Mouse (Mus musculus): ENCODE data around the gene Mrfap1. TPM values are rescaled to one million over a fixed set of nuclear protein-coding genes. Genes with fewer than 3 reads are reported as not detected.

Gene Mrfap1
- polyA plus RNA-seq, 1 experiment from 2014 or later = 279 TPM

- Histone ChIP-seq H3K4me3 (no peak overlapping the region), H3K9ac (no peak overlapping the region)
Measured at GRCm38 (mm10) chr5:36779512-36779911, 17.1 kb downstream of the Mrfap1 start.

GRCm38 (mm10) chr5:36778901-36779300, 17.7 kb downstream of the Mrfap1 start:
- Histone ChIP-seq H3K4me2 (no peak overlapping the region), H3K27ac (replicated peaks) (no peak overlapping the region), H3K4me3 (no peak overlapping the region), H3K36me3 (no peaks in the 10 kb centered on the region), H3K27me3 (replicated peaks) (no peaks in the 10 kb centered on the region), H3K9me3 (peaks cover 12% of the 10 kb centered on the region), H3K9ac (no peak overlapping the region), H3K4me1 (peaks cover 14% of the 10 kb centered on the region)
- no peak for ATAC-seq (ENCODE audit: extremely low read depth, insufficient number of reproducible peaks, low FRiP score, low TSS enrichment)
- WGBS = 83% methylated on average over 1 of the region's 2 CpGs

More at GRCm38 (mm10) chr5:36779512-36779911, 17.1 kb downstream of the Mrfap1 start:
- H3K27ac ChIP-seq (replicated peaks) = no peak overlapping the region
- H3K4me1 ChIP-seq = peaks cover 14% of the 10 kb centered on the region
- no peaks in the 10 kb centered on the region for H3K36me3 ChIP-seq
- 65% methylated on average over 2 of the region's 2 CpGs for WGBS
- no peaks in the 10 kb centered on the region for H3K27me3 ChIP-seq (replicated peaks)
- H3K9me3 ChIP-seq = peaks cover 13% of the 10 kb centered on the region
- ATAC-seq (ENCODE audit: extremely low read depth, insufficient number of reproducible peaks, low FRiP score, low TSS enrichment) = no peak
- no peak overlapping the region for H3K4me2 ChIP-seq

- peaks cover 14% of the 10 kb centered on the region for H3K4me1 ChIP-seq
- no peaks in the 10 kb centered on the region for H3K36me3 ChIP-seq
- H3K4me3 ChIP-seq = no peak overlapping the region
- no peaks in the 10 kb centered on the region for H3K27me3 ChIP-seq (replicated peaks)
- no peak overlapping the region for H3K4me2 ChIP-seq
- peaks cover 12% of the 10 kb centered on the region for H3K9me3 ChIP-seq
- no peak overlapping the region for H3K27ac ChIP-seq (replicated peaks)
- no peak overlapping the region for H3K9ac ChIP-seq
- WGBS = 7% methylated on average over 2 of the region's 2 CpGs
- no peak for ATAC-seq (ENCODE audit: extremely low read depth, insufficient number of reproducible peaks, low FRiP score, low TSS enrichment)
Measured at GRCm38 (mm10) chr5:36777186-36777585, 19.4 kb downstream of the Mrfap1 start.

GRCm38 (mm10) chr5:36776021-36776575, 20.5 kb downstream of the Mrfap1 start:
- no peaks in the 10 kb centered on the region for H3K36me3 ChIP-seq
- no peaks in the 10 kb centered on the region for H3K27me3 ChIP-seq (replicated peaks)
- no peak overlapping the region for H3K9ac ChIP-seq
- no peak for ATAC-seq (ENCODE audit: extremely low read depth, insufficient number of reproducible peaks, low FRiP score, low TSS enrichment)
- H3K27ac ChIP-seq (replicated peaks) = peak overlapping the region; percentile 52
- WGBS = 14% methylated on average over 9 of the region's 9 CpGs
- no peak overlapping the region for H3K4me3 ChIP-seq
- peak overlapping the region; percentile 21 for H3K4me2 ChIP-seq
- H3K9me3 ChIP-seq = peaks cover 12% of the 10 kb centered on the region
- peaks cover 14% of the 10 kb centered on the region for H3K4me1 ChIP-seq

- H3K27ac ChIP-seq (replicated peaks) = no peak overlapping the region
- H3K4me1 ChIP-seq = peaks cover 14% of the 10 kb centered on the region
- no peaks in the 10 kb centered on the region for H3K27me3 ChIP-seq (replicated peaks)
- no peaks in the 10 kb centered on the region for H3K36me3 ChIP-seq
- H3K4me3 ChIP-seq = no peak overlapping the region
- peaks cover 6% of the 10 kb centered on the region; the same call in 1 of the 2 replicates for H3K9me3 ChIP-seq
- H3K9ac ChIP-seq = no peak overlapping the region
- H3K4me2 ChIP-seq = no peak overlapping the region
- no peak for ATAC-seq (ENCODE audit: extremely low read depth, insufficient number of reproducible peaks, low FRiP score, low TSS enrichment)
- WGBS = 68% methylated on average over 2 of the region's 2 CpGs
Measured at GRCm38 (mm10) chr5:36775317-36775716, 21.3 kb downstream of the Mrfap1 start.

GRCm38 (mm10) chr5:36772586-36772985, 24.0 kb downstream of the Mrfap1 start:
- no peak overlapping the region for H3K4me2 ChIP-seq
- peaks cover 4% of the 10 kb centered on the region; the same call in 1 of the 2 replicates for H3K27me3 ChIP-seq (replicated peaks)
- H3K4me3 ChIP-seq = no peak overlapping the region
- no peak overlapping the region for H3K9ac ChIP-seq
- no peak overlapping the region for H3K27ac ChIP-seq (replicated peaks)
- H3K4me1 ChIP-seq = peaks cover 14% of the 10 kb centered on the region
- WGBS = 79% methylated on average over 5 of the region's 5 CpGs
- H3K36me3 ChIP-seq = no peaks in the 10 kb centered on the region
- no peaks in the 10 kb centered on the region for H3K9me3 ChIP-seq
- ATAC-seq (ENCODE audit: extremely low read depth, insufficient number of reproducible peaks, low FRiP score, low TSS enrichment) = no peak

- Histone ChIP-seq H3K4me2 (no peak overlapping the region), H3K4me3 (no peak overlapping the region), H3K9ac (no peak overlapping the region), H3K27me3 (replicated peaks) (peaks cover 4% of the 10 kb centered on the region; the same call in 1 of the 2 replicates), H3K4me1 (no peaks in the 10 kb centered on the region), H3K27ac (replicated peaks) (no peak overlapping the region), H3K36me3 (no peaks in the 10 kb centered on the region), H3K9me3 (no peaks in the 10 kb centered on the region)
- WGBS = 56% methylated on average over 3 of the region's 3 CpGs
- no peak for ATAC-seq (ENCODE audit: extremely low read depth, insufficient number of reproducible peaks, low FRiP score, low TSS enrichment)
Measured at GRCm38 (mm10) chr5:36769603-36770002, 27.0 kb downstream of the Mrfap1 start.

- H3K4me2 ChIP-seq = no peak overlapping the region
- no peak overlapping the region for H3K4me3 ChIP-seq
- H3K4me1 ChIP-seq = 0 out of 2 replicates have a peak, but pooled peaks cover 5% of the 10 kb centered on the region
- no peaks in the 10 kb centered on the region for H3K9me3 ChIP-seq
- ATAC-seq (ENCODE audit: extremely low read depth, insufficient number of reproducible peaks, low FRiP score, low TSS enrichment) = no peak
- no peak overlapping the region for H3K27ac ChIP-seq (replicated peaks)
- no peak overlapping the region for H3K9ac ChIP-seq
- 30% methylated on average over 10 of the region's 10 CpGs for WGBS
- H3K36me3 ChIP-seq = no peaks in the 10 kb centered on the region
- H3K27me3 ChIP-seq (replicated peaks) = peaks cover 4% of the 10 kb centered on the region; the same call in 1 of the 2 replicates
Measured at GRCm38 (mm10) chr5:36766958-36767703, 29.4 kb downstream of the Mrfap1 start.

- Histone ChIP-seq H3K9me3 (no peaks in the 10 kb centered on the region), H3K4me1 (0 out of 2 replicates have a peak, but pooled peaks cover 5% of the 10 kb centered on the region), H3K36me3 (no peaks in the 10 kb centered on the region), H3K4me3 (no peak overlapping the region), H3K27ac (replicated peaks) (no peak overlapping the region), H3K27me3 (replicated peaks) (peaks cover 4% of the 10 kb centered on the region), H3K4me2 (no peak overlapping the region), H3K9ac (no peak overlapping the region)
- ATAC-seq (ENCODE audit: extremely low read depth, insufficient number of reproducible peaks, low FRiP score, low TSS enrichment) = no peak
- 62% methylated on average over 4 of the region's 4 CpGs for WGBS
Measured at GRCm38 (mm10) chr5:36759848-36760247, 36.7 kb downstream of the Mrfap1 start.

- no peak overlapping the region for H3K27ac ChIP-seq (replicated peaks)
- H3K9ac ChIP-seq = no peak overlapping the region
- H3K4me3 ChIP-seq = no peak overlapping the region
- H3K27me3 ChIP-seq (replicated peaks) = peaks cover 19% of the 10 kb centered on the region
- no peaks in the 10 kb centered on the region for H3K4me1 ChIP-seq
- no peak overlapping the region for H3K4me2 ChIP-seq
- no peaks in the 10 kb centered on the region for H3K9me3 ChIP-seq
- H3K36me3 ChIP-seq = no peaks in the 10 kb centered on the region
- no peak for ATAC-seq (ENCODE audit: extremely low read depth, insufficient number of reproducible peaks, low FRiP score, low TSS enrichment)
- WGBS = 72% methylated on average over 5 of the region's 5 CpGs
Measured at GRCm38 (mm10) chr5:36757033-36757432, 39.5 kb downstream of the Mrfap1 start.

- H3K9ac ChIP-seq = no peak overlapping the region
- H3K4me1 ChIP-seq = peaks cover 17% of the 10 kb centered on the region
- no peak overlapping the region for H3K4me3 ChIP-seq
- no peaks in the 10 kb centered on the region for H3K9me3 ChIP-seq
- peaks cover 20% of the 10 kb centered on the region; the same call in 1 of the 2 replicates for H3K27me3 ChIP-seq (replicated peaks)
- no peak overlapping the region for H3K4me2 ChIP-seq
- WGBS = 72% methylated on average over 9 of the region's 9 CpGs
- ATAC-seq (ENCODE audit: extremely low read depth, insufficient number of reproducible peaks, low FRiP score, low TSS enrichment) = no peak
- H3K27ac ChIP-seq (replicated peaks) = no peak overlapping the region
- H3K36me3 ChIP-seq = peaks cover 7% of the 10 kb centered on the region; the same call in 1 of the 2 replicates
Measured at GRCm38 (mm10) chr5:36750119-36751078, 46.2 kb downstream of the Mrfap1 start.
